Mouse (Mus musculus) gastrocnemius, adult 18-20 months (tissue): ENCODE measurements around the gene Sae1. TPM values are rescaled to one million over a fixed set of nuclear protein-coding genes. Genes with fewer than 3 reads are reported as not detected.
A peak's percentile ranks its signal among the peaks of the same experiment; 100 is the strongest.
"Not testable (repeated sequence)": the region's sequence is repeated elsewhere in the genome, so short reads cannot be mapped to it uniquely, and the experiment has no call there.

Source experiments
- DNase-seq: peaks from one replicate; pipeline ENCODE4 v3.0.0; 2021; ENCODE audit warnings: low spot score
- total RNA-seq, 2 experiments: library from RNA; stranded (reverse); gene quantifications; 2 replicates each; pipeline ENCODE4 v1.2.3; 2021

Gene Sae1
- total RNA-seq, 2 experiments from 2014 or later = 25.3 to 30.6 TPM

DNA sequence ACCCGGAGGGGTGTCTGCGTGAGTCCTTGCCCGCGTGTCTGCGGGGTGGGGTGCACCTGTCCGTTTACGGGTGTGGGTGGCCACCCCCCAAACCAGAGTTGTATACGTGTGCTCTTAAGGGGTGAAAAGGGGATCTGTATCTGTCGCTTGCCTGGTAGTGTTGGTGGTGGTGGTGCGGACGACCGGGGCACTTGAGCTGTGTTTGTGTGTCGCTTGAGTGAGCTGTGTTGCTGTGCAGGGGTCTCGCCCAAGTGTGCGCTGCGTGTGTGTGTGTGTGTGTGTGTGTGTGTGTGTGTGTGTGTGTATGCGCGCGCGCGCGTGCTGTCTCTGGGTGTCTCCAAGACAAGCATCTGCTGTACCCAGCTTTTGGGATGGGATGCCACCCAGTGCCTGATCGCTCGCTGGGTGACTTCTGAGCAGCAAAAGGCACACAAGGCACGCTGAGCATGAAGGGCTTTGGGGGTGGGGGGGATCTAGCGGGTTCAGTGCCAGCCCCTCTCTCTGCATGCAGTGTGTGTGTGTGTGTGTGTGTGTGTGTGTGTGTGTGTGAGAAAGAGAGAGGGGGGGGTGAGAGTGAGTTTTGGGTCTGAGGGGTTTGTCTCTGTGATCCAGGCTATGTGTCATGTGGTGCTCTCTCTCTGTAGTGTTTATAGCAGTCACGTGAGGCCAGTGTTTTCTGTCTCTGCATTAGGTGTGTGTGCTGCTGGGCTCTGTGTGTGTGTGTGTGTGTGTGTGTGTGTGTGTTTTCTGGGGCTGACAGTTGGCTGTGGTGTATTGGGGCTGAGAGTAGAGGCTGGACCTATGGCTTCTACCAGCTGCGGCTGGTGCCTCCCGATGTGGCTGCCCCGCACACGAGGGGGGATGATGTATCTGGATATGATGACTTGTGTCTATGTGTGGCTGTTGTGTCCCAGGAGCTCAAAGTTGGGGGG, 76.8 kb downstream of the Sae1 start:
- no peak for DNase-seq

DNA sequence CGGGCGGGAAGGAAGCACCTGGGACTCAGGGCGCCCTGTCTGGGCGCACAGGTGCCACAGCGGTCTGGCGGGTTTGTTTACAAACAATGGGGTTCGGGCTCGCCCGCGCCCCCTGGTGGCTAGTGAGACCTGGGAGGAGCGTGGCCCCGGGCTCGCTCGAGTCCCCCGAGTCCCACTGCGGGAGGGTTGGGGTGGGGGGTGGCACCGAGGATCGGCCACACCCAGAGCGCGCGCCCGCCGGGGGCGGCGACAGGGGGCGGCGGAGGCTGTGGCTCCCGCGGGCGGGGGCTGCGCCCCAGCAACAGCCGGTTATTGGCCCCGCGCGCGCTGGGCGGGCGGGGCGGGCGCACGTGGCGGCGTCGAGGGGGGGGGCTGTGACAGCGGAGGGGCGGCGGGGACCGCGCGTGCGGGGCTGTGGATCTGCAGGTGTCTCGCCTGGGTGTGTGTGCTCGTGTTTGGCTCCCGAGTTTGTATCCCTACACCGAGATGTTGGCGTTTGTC, 77.5 kb downstream of the Sae1 start:
- DNase-seq = peak; percentile 88

DNA sequence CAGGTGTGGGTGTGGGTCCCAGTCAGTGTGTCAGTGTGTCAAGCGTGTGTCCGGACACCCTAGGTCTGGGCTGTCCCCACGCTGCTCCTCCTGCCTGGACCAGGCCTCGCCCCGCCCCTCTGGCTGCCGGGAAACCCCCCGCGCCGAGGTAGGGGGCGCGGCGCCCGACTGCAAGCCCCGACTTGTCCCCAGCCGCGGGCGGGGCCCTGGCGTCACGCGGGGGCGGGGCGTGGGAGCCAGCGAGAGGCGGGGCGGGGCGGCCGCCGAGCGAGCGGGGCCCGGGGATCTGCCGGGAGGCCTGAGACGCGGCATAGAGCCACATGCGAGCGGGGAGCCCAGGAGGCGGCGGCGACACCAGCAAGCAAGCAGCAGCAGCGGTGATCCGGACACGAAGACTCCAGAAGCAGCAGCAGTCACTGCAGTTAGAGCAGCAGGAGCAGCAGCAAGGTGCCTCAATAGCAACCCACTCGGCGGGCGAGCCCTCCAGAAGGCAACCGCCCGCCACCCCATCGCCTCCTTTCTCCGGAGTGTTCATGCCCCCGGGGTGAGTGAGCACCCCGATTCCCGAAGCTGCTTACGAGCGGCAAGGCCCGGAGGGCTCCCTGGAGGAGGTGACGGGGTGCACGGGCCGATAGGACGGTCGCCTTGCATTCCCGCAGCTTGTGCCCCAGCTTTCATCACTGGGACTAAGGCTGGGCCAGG, 78.1 kb downstream of the Sae1 start:
- peak; percentile 87 for DNase-seq

DNA sequence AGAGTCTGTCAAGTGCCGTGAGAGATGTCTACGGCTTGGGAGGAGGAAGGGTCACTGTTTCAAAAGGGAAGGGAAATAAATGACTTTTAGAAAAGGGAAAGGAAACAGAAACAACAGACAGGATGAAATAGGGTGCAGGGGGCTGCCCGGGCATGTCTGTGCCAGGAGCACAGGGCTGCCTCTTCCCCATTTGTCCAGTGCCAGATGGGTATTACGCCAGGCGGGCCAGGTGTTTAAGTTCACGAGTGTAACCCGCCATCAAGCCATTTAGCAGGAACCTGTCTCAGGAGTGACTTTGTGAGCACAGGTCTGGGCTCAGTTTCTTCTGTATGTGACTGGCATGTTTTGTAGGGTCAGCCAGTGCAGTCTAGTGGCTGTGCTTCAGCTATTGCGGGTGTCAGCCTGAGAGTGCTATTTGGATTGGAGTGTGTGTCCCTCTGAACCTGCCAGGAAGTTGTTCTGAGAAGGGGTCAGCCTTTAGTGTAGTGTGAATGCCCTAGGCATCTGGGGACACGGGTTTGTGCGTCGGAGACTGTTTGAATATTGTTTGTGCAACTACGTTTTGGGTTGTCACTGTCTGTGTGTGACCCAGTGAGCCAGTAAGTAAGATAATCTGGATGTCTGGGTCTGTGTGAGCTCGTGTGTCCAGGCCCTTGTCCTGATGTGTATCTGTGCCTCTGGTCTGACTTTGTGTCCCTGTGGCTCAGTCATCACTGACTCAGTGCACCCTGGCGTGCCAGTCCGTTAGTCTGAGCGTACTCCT, 78.9 kb downstream of the Sae1 start:
- DNase-seq = no peak

DNA sequence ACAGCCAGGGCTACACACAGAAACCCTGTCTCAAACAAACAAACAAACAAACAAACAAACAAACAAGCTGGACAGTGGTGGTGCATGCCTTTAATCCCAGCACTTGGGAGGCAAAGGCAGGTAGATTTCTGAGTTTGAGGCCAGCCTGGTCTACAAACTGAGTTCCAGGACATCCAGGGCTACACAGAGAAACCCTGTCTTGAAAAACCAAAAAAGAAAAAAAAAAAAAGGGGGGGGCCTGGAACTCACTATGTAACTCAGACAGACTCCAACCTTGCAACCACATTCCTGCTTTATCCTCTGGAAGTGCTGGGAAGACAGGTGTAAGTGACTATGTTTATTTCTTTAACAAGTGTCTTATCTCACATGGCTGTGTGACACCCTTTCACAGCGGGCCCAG, 79.5 kb downstream of the Sae1 start, which contains the start of gene Bbc3:
Bbc3 (plus strand) TSS at position 301 of the 400 bp plus-strand sequence.
- not testable (repeated sequence) for DNase-seq

DNA sequence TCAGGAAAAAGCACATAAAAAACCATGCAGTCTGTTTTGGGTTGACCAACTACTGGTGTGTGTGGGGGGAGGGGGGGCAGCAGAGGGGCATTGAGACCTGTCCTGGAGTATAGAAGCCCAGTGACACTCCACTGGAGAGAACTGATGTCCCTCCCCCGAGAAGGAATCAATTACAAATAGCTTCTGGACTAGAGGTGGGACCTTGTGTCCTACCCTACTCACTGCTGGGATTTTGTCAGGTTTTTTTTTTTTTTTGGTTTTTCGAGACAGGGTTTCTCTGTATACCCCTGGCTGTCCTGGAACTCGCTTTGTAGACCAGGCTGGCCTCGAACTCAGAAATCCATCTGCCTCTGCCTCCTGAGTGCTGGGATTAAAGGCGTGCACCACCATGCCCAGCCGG, 80.5 kb downstream of the Sae1 start:
- DNase-seq = not testable (repeated sequence)

DNA sequence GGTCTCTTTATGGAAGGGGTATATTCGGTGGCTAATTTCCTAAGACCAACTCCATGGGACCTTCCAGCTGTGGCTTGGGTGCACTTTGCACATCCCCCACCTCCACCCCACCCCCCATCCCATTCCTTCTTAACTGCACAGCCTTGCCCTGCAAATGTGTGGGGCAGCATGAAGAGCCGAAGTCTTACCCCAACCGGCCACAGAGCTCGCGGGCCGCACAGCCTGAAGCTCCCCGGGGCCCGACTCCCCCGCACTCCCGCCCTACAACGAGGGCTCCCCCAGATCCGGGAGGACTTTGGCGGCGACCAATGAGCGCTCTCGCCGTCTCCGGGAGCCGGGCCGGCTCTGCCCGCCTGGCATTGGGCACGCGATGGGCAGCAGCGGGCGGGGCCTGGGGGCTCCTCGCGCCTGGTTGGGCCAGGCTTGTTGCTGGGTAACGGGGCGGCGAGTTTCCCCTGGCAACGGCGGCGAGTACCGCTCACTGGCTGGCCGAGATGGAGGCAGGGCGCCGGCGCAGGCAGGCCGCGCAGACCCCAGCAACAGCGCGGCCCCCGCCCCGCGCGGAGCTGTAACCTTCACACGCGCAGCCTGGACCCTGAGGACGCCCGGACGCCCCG, 88.1 kb downstream of the Sae1 start:
- DNase-seq = peak; percentile 87

DNA sequence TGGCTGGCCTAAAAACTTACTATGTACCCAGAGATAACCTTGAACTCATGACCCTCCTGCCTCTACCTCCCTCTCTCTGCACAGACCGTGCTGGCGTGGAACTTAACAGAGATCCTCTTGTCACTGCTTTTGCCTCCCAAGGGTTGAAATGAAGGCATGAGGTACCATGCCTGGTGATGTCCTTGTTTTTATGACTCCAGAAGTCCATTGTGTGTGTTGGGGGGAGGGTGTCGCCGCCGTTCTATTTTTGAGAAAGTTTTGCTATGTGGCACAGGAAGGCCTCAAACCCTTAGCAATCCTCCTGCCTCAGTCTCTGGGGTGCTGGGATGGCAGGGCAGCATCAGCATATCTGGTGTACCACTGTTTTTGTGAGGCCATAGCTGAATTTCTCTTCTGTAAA, 88.7 kb downstream of the Sae1 start:
- no peak for DNase-seq

DNA sequence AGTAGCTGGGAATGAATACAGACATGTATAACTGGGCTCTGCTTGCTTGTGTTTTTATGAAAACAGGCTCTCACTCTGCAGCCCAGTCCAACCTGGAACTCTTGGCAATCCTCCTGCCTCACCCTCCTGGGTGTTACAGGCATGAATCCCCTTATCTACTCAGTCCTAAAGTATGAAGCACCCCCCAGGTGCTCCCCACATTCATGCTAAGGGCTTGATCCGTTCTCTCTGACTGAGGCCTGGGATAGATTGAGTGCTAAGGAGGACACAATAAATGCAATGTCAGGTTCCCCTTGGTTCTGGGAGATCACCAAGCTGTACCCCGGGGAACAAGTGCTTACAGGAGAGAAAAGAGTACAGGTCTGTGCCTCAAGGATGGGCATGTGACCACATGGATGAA, 90.0 kb downstream of the Sae1 start:
- no peak for DNase-seq

DNA sequence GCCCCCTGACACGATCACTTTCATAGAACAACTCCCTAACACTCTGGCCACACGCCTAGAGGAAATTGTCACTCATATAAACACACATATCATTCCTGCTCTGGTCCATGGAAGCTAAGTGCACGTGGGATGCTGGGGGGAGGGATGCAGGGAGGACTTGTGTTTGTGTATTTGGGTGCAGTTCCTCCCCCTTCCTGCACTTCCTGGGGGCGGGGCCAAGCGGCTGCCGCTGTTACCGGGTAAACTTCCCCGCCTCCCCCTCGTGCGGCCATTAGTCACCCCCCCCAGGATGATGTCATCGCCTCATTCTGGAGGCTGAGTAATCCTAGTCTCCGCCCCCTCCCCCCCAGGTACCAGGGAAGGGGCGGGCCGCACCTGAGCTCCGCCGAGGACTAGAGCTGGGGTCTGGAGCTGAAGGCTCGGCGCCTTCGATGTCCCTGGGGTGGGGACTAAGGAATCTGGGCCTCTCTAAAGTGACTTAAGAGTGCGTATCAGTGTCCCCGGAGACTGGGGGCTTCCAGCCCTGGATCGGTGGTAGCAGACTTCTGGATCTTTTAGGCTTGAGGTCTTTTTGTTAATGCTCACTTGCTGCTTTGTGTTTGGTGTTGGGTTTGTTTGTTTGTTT, 90.7 kb downstream of the Sae1 start:
- peak; percentile 90 for DNase-seq

DNA sequence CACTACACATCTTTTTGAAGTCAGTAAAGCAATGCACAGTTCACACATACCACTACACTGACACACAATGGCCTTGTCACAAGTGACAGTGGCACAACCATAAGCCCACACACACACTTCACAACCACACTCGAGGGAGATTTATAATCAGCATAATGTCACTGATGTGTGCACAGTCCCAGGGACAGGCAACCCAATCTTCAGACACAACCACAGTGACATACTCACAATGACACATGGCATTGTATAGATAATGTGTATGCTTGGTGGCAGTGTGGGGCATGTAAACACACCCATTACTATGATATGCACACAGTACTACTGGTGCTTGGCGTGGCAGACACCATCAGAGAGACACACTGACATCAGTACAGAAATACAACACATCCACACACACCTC, 91.5 kb downstream of the Sae1 start:
- DNase-seq = no peak

DNA sequence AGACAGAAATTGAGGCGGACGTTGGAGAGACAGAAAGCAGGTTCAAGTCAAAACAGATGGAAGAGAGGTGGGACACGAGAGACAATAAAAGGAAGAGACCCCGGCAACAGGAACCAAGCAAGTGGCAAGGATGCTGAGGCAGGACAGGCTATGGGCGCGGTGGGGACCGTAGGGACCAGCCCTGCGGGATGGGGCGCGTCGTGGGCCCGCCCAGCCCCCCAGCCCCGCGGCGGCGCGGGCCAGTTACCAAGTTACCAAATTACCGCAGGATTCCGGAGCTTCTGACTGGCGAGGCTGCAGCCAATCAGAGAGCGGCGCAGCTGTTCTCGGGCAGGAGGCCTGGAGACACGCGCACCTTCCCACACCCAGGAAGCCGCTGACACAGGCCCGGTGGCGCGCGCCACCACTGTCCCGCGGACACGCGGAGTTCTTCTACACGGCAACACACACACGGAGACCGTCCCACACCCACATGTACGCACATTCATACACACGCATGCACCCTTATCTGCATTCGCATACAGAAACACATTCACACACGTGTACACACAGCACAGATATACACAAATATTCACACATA, 92.2 kb downstream of the Sae1 start:
- DNase-seq = peak; percentile 80

DNA sequence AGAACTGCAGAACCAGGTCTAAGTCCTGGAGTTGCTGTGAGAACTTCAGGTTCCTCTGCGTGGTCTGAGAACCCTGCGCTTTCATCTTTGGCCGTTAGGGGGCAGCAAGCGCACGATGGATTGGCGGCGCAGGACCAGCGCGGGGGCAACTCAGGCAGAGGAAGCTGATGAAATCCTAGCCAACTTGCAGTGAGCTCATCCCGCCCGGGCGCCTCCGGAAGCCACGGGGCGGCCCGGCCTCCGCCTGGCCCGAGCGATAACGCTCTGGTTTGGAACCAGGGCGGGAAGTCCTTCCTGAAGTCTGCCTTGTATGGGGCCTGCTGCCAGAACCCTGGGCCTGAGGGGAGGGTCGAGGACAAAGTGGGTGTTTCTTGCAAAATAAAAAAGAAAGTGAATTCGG, 92.8 kb downstream of the Sae1 start:
- peak; percentile 96 for DNase-seq

DNA sequence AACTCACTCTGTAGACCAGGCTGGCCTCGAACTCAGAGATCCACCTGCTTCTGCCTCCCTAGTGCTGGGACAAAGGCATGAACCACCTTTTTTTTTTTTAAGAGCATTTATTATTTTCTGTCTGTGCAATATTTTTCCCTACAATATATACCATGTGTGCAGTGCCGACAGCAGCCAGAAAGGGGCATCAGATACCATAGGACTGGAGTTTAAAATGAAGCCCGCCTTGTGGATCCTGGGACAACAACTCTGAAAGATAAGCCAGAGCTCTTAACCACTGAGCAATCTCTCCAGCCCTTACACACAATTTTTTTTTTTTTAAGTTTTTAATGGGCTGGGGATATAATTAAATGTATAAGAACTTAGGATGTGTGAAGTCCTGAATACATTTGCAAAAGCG, 93.3 kb downstream of the Sae1 start:
- no peak for DNase-seq

DNA sequence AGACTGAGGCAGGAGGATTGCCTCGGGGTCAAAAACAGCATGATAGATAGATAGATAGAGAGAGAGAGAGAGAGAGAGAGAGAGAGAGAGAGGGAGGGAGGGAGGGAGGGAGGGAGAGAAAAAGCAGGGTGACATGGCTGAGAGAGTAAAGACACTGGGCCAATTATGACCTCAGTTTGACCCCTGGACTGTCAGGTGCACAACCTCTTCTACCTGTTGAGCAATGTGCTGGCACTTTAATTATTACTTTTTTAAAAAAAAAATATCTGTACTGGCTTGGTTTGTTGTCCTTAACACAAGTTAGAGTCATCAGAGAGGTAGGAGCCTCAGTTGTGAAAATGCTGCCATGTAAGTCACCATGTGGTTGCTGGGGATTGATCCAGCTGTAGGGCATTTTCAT, 99.8 kb downstream of the Sae1 start:
- no peak for DNase-seq

DNA sequence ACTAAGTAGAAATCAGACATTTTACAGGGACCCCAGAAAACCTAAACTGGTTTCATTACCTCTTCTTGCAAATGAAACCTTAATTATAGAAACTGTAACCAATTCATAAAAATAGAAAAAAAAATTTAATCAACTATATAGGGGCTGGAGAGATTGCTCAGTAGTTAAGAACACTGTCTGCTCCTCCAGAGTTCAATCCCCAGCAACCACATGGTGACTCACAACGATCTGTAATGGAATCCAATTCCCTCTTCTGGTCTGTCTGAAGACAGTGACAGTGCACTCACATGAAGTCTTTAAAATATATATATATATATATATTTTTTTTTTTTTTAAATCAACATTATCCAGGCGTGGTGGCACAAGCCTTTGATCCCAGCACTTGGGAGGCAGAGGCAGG, 100.6 kb downstream of the Sae1 start:
- no peak for DNase-seq

DNA sequence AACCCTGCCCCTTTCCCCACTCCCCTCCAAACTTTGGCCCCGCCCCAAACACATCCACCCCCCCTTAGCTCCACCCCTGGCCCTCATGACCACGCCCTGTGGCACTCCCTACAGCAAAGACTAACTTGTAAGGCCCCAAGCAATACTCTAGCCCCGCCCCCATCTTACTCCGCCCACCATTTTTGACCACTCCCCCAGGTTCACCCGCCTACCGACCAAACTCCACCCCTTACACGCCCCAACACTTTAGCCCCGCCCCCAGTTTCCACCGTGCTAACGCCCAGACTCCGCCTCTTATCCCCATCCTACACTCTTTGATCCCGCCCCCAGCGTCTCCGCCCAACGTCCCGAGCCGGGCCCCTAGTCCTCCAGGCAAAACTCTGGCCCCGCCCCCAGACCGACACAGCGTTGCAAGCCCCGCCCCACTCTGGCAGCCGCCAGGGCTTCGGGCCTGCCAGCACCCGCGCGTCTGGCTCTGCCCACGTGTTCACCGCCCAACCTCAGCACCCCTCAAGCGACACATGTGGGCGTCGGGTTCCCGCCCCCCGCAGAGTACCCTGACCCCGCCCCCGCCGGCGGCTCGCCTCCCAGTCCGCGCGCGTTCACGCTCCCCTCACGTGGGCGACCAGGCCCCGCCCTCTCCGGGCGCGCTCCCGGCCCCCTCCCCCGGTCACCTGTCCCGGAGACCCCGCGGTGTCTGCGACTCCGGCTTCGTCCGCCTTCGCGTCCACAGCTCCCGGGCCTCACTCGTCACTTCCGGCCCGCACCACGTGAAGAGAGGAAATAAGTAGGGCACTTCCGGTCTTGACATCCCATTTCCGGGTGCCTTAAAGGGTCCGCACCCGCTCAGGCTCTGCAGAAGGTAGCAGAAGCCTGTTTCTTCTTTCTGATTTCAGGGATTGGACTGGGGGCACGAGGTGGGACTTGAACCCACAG, 101.3 kb downstream of the Sae1 start, which contains the start of gene Ccdc9:
Ccdc9 (minus strand) TSS at position 770 of the 936 bp plus-strand sequence.
- peak; percentile 100 for DNase-seq

DNA sequence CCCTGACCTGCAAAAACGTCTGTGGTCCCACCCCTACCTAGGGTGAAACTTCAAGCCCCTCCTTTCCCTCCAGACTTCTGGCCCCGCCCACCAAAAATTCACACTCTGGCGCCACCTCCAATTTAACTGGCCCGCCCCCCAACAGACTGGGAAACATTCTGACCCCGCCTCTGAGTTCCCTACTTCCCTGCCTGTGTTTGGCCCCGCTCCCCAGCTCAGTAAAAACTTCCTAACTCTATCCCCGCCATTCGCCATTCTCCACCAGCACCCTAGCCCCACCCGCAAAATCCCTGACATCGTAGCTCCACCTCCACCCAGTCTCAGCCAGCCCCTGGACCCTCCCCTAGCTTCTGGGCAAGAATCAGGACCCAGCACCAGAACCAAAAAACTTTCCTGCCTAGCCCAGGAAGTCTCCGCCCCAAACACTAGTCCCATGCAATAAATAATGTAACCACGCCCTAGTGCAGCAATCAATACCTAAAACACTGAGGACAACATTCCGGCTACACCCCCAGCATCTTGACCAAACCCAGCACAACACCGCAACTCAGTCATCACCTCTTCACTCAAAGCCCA, 102.1 kb downstream of the Sae1 start:
- peak; percentile 82 for DNase-seq

DNA sequence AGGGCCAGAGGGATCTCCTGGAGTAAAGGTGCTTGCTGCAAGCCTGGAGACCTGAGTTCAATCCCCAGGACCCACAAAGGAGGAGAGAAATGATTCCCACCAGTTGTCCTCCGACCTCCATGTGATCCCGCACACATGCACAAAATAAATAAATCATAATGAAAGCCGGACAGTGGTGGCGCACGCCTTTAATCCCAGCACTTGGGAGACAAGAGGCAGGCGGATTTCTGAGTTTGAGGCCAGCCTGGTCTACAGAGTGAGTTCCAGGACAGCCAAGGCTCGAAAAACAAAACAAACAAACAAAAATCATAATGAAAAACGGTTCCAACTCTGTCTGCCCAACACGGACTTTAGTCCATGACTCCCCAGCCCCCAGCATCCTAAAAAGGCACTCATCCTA, 102.7 kb downstream of the Sae1 start:
- DNase-seq = no peak
